Mouse (Mus musculus): ENCODE results near the gene Npas3. TPM values are rescaled to one million over a fixed set of nuclear protein-coding genes. Genes with fewer than 3 reads are reported as not detected.

The Npas3 gene
- total RNA-seq, 2 experiments from 2014 or later: 0.82 to 0.87 TPM

DNA sequence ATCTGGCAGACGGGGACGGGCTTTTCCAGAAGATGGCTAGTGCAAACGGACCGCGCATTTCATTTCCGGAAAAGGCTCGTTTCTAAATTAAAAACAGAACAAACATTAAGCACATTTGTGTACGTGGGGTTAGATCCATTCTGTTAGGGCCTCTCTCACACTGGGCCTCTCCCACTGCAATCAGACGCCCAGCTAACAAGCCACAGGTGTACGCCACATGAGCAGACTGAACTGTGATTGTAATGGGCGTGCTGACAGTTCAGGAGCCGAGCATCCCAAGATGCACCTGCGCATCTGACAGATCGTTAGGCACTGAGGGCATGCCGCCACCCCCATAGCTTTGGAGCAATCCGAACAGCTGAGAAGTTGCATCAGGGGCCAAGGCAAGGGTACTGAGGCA is 816.5 kb downstream of the Npas3 start:
- DNase-seq: no peak

DNA sequence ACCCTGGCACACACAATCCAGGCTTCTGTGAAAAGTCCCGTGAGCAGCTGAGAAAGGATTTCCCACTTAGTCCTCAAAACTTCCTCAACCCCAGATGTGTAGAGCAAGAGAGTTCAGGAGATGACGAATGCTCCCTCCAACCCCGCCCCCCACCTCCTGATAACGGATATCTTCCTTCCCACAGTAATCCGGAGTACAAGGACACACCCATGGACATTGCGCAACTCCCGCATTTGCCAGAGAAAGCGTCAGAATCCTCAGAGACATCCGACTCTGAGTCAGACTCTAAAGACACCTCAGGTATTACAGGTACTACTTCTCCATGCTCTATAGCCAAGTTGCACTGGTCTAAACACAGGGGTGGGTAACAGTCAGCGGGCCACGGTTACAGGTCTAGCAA is 817.1 kb downstream of the Npas3 start:
- peak; percentile 19 to 22 for DNase-seq

DNA sequence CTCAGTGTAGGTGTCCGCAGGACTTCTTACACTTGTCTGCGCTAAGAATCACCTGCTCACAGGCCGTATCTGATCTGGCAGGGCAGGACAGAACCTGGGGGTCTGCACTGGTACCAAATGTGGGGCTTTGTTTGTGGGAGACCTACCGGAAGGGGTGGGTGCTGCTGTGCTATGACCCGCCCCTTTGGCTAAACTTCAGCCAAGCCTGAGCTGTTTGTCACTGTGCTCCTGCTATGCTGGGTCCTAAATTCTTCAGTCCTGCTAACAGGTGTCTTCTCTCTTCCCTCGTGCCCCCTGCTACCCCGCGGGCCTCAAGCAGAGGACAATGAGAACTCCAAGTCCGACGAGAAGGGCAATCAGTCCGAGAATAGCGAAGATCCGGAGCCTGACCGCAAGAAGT is 818.9 kb downstream of the Npas3 start:
- no peak for DNase-seq

- DNase-seq: peak in 1 of 2 experiments; percentile 32
Observed at GRCm38 (mm10) chr12:54067886-54068756, 819.6 kb downstream of the Npas3 start.

DNA sequence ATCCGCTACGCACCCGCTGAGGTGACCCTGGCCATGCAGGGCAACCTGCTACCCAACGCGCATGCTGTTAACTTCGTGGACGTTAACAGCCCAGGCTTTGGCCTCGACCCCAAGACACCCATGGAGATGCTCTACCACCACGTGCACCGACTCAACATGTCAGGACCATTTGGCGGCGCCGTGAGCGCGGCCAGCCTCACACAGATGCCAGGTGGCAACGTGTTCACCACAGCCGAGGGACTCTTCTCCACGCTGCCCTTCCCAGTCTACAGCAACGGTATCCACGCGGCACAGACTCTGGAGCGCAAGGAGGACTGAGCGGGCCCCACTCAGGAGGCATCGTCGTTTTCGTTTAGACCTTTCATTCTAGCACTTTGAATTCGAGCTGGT is 820.3 kb downstream of the Npas3 start:
- no peak for DNase-seq

GRCm38 (mm10) chr12:54074012-54074411 is 825.5 kb downstream of the Npas3 start:
- no peak for DNase-seq

GRCm38 (mm10) chr12:54080996-54081395 is 832.5 kb downstream of the Npas3 start:
- no peak for DNase-seq

DNA sequence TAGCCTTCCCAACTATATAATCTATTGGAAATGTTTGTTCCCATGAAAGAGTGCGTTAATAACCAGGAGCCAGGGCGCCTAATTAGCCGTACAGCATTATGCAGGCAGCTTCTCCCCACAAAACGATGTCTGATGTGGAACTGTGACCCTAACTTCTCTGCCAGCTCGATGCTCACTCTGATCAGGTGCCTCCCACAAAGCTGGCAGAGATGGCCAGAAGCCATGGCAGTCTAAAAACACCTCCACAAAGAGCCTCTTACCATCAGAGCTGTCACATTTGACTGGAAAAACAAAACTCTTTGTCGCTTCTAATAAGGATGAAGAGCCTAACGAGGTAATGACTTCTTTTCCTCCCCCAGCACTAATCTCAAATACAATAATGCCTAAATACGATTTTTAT is 845.3 kb downstream of the Npas3 start:
- DNase-seq: no peak

- no peak for DNase-seq
Observed at GRCm38 (mm10) chr12:54096492-54096891, 848.0 kb downstream of the Npas3 start.

DNA sequence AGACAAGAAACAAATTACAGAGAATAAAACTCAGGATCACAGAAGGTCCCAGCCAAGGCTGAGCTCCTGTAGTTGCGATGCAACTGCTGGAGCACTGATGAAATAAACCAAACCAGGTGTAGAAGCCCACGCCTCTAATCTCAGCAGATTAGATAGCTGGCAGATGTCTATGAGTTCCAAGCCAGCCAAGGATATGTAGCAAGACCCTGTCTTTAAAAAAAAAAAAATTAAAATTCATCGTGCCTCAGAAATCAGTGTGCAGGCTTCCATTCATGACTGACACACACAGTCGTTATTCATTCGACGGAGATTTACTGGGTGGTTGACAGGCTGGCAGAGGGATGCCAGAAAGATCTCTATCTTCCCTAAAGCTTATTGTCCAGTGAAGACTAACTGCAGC is 849.7 kb downstream of the Npas3 start:
- no peak for DNase-seq

- peak; percentile 65 to 88 for DNase-seq
Observed at GRCm38 (mm10) chr12:54098785-54099184, 850.3 kb downstream of the Npas3 start.

- no peak for DNase-seq
Observed at GRCm38 (mm10) chr12:54099458-54099857, 851.0 kb downstream of the Npas3 start.

DNA sequence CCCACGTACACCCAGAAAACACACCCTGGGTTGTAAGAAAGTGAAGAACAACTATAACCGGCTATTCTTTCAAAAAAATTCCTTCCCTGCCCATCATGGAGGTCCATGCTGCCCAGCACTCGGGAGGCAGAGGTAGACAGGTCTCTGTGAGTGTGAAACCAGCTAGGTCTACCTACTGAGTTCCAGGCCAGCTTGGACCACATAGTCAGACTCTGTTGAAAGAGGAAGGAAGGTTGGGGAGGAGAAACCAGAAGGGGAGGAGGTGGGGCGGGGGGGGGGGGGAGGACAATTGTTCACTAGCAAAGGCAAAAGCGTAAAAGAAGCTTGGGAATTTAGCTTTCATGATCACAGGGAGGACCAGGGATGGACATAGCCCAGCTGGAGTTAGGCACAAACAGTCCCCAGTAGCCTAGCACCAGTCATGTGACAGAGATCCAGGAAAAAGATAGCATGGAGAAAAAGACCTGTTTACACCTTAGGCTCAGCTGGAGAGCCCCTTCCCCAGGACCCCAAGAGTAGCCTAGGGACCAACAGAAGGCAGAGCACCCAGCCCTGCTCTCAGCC is 852.9 kb downstream of the Npas3 start:
- DNase-seq: no peak

- no peak for DNase-seq
Observed at GRCm38 (mm10) chr12:54102500-54102899, 854.0 kb downstream of the Npas3 start.

GRCm38 (mm10) chr12:54105531-54105930 is 857.1 kb downstream of the Npas3 start:
- DNase-seq: peak; percentile 9 to 11

DNA sequence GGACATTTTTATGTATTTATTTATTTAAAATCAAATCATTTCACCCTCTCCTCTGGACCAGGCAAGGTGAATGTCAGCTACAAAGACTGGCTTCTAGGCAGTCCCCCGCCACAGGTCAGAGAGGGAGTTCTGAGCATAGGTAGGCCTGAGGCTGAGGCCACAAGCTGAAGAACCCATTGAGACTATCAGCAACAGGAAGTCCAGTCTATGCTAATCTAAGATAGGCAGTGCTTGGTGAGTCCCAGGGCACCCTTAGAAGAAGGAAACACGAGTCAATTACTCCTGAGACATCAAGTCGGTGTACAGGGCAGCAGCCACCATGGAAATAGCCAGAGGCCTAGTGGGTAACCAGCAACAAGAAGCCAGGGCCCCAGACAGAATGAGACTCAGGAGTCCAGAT is 857.5 kb downstream of the Npas3 start:
- DNase-seq: no peak

GRCm38 (mm10) chr12:54110342-54110741 is 861.9 kb downstream of the Npas3 start:
- no peak for DNase-seq

DNA sequence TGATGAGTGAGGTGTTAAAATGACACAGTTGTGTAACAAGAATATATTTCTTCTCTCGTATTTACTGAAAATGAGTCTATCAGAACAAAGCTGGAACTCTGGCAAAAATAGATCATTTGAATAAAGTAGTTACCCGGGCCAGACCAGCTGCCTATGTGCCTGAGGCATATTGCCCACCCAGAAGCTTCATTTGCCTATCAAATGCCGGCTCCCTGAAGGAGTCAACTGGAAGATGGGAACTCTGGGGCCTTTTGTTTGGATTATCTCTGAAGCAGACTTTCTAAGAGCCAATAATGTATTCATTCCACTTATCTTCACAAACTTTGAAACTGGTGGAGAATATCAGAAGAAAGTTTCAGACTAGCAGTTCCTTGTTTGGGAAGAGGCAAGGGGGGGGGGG is 862.5 kb downstream of the Npas3 start:
- DNase-seq: no peak

GRCm38 (mm10) chr12:54120386-54120785 is 871.9 kb downstream of the Npas3 start:
- DNase-seq: no peak

DNA sequence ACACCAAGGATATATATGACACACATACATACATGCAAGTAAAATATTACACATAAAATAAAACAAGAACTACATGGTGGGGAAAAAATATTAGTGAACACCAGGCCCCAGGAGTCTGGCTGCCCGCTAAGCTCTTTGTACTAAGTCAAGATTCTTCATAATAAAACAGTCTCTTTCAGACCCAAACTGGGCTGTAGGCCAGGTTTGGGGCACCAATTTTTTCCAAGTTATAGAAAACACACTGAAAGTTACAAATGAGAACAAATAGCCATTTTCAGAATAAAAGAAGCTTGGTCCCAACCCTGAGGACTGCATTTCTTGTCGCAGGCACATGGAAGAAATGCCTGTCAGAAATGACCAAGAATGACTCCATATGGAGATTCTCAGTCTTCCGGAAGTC is 872.8 kb downstream of the Npas3 start:
- DNase-seq: no peak

Data from heart, adult 18-20 months (tissue).